Mouse (Mus musculus) liver, embryonic 14.5 days (tissue): ENCODE data around the gene Prss47. TPM values are rescaled to one million over a fixed set of nuclear protein-coding genes. Genes with fewer than 3 reads are reported as not detected.

Experiments
- ATAC-seq: fragments of 200-750 bp; cut with Nextera tagmentation; 2 replicates; pipeline ENCODE4 v1.8.0; 2017; ENCODE audit warnings: moderate number of reproducible peaks, mild to moderate bottlenecking, moderate library complexity; ENCODE audit not compliant: insufficient read depth
- DNase-seq, 3 experiments: peaks; one replicate each; pipeline ENCODE4 v3.0.0-alpha.2; 2012 to 2013; ENCODE audit warnings: low read depth in 3 of 3, low spot score in 3 of 3
- H3K27ac ChIP-seq: fragments of 300-500 bp; sonication (generic); 2 replicates; pipeline ENCODE4 v1.5.1; 2014; ENCODE audit warnings: moderate library complexity, mild to moderate bottlenecking, control low read depth, inconsistent platforms
- H3K27me3 ChIP-seq: fragments of 300-500 bp; sonication (generic); 2 replicates; pipeline ENCODE4 v1.6.1; 2014; ENCODE audit warnings: mild to moderate bottlenecking, low read length, moderate library complexity; ENCODE audit not compliant: control insufficient read depth, insufficient read depth
- H3K36me3 ChIP-seq: fragments of 300-500 bp; sonication (generic); replicated peaks from 2 replicates; pipeline ENCODE4 v1.6.1; 2014; ENCODE audit warnings: low read depth; ENCODE audit not compliant: control insufficient read depth, insufficient read depth
- H3K4me1 ChIP-seq, 2 experiments: fragments of 200-500 bp in 1 of 2; fragments of 300-500 bp in 1 of 2; sonication (generic) in 1 of 2; replicated peaks; 2 replicates each; pipeline ENCODE4 v1.6.1; 2012 to 2014; ENCODE audit warnings: antibody characterized with exemption in 1 of 2, inconsistent platforms in 1 of 2, low read length in 1 of 2; ENCODE audit not compliant: control insufficient read depth in 2 of 2, insufficient read depth in 2 of 2
- H3K4me2 ChIP-seq: fragments of 300-500 bp; sonication (generic); 2 replicates; pipeline ENCODE4 v1.6.1; 2014; ENCODE audit warnings: low read depth, mild to moderate bottlenecking, control low read depth, moderate library complexity
- H3K4me3 ChIP-seq, 2 experiments: fragments of 200-500 bp in 1 of 2; fragments of 300-500 bp in 1 of 2; sonication (generic) in 1 of 2; 2 replicates each; pipeline ENCODE4 v1.5.1; 2012 to 2014; ENCODE audit warnings: low read depth in 2 of 2, low read length in 2 of 2, mild to moderate bottlenecking in 2 of 2, control low read depth in 1 of 2, inconsistent platforms in 1 of 2, moderate library complexity in 1 of 2; ENCODE audit not compliant: insufficient read depth in 1 of 2
- H3K9ac ChIP-seq: fragments of 300-500 bp; sonication (generic); replicated peaks from 2 replicates; pipeline ENCODE4 v1.6.1; 2014; ENCODE audit warnings: mild to moderate bottlenecking, control low read depth, moderate library complexity
- H3K9me3 ChIP-seq: fragments of 300-500 bp; sonication (generic); 2 replicates; pipeline ENCODE4 v1.6.1; 2016; ENCODE audit warnings: low read length, mixed read lengths; ENCODE audit not compliant: control insufficient read depth
- CTCF ChIP-seq: IDR thresholded peaks from 2 replicates; pipeline ENCODE4 v1.5.1; 2016; ENCODE audit warnings: antibody characterized with exemption, low read depth, control low read depth
- EP300 ChIP-seq: IDR thresholded peaks from 2 replicates; pipeline ENCODE4 v1.6.1; 2016; ENCODE audit warnings: antibody characterized with exemption, low read depth
- WGBS: fragments of 180-500 bp; shearing (Covaris S2); extraction: QIAGEN DNeasy Blood & Tissue Kit; methylation state at CpG from one replicate; pipeline ENCODE4 v1.1.7; 2014; ENCODE audit not compliant: insufficient replicate concordance; 5-methylcytosine and 5-hydroxymethylcytosine counted together
- polyA plus RNA-seq, 2 experiments: library from polyadenylated mRNA; depleted of rRNA in 1 of 2; stranded (reverse) in 1 of 2; unstranded in 1 of 2; fragments of >200 nt; fragmentation: Nextera tagmentation in 1 of 2; extraction: Ambion mirVana in 1 of 2; gene quantifications; 2 replicates each; pipeline versions ENCODE4 v1.2.1 to v1.2.3; 2012 to 2014

Prss47 gene
- polyA plus RNA-seq, 2 experiments: not detected

GRCm38 (mm10) chr13:65006760-65007159 is 45.8 kb downstream of the Prss47 start:
- no peak overlapping the region for H3K27ac ChIP-seq
- H3K9ac ChIP-seq: no peak overlapping the region
- 56% methylated on average over 1 of the region's 1 CpGs for WGBS
- H3K4me1 ChIP-seq: no peaks in the 10 kb centered on the region
- no peak overlapping the region for H3K4me3 ChIP-seq
- H3K4me2 ChIP-seq: no peak overlapping the region
- no peak for DNase-seq
- H3K9me3 ChIP-seq: no peaks in the 10 kb centered on the region
- H3K27me3 ChIP-seq: no peaks in the 10 kb centered on the region
- H3K36me3 ChIP-seq: no peaks in the 10 kb centered on the region
- ATAC-seq: no peak
- TF ChIP-seq EP300: no peak
- no peak for TF ChIP-seq CTCF

- Histone ChIP-seq H3K4me1 (no peaks in the 10 kb centered on the region), H3K27ac (no peak overlapping the region), H3K27me3 (no peaks in the 10 kb centered on the region), H3K9me3 (no peaks in the 10 kb centered on the region), H3K4me2 (no peak overlapping the region), H3K36me3 (no peaks in the 10 kb centered on the region), H3K9ac (no peak overlapping the region), H3K4me3 (no peak overlapping the region)
- TF ChIP-seq CTCF (no peak), EP300 (no peak)
- DNase-seq: no peak
- ATAC-seq: no peak
Observed at GRCm38 (mm10) chr13:65005414-65005813, 47.1 kb downstream of the Prss47 start.

Other genes with a start within 250 kb of the Prss47 start
- under 0.01 TPM in 1 of 2 replicates, not detected in the other for gene Cntnap3, start 148.8 kb downstream of the Prss47 start, polyA plus RNA-seq (2012; rRNA removed)
- gene Cntnap3, start 148.8 kb downstream of the Prss47 start, polyA plus RNA-seq (2014; fragmentation: Nextera tagmentation; extraction: Ambion mirVana): not detected in 2 replicates
- gene Spata31, start 135.4 kb downstream of the Prss47 start, polyA plus RNA-seq (2012; rRNA removed): not detected in 2 replicates
- gene Spata31, start 135.4 kb downstream of the Prss47 start, polyA plus RNA-seq (2014; fragmentation: Nextera tagmentation; extraction: Ambion mirVana): not detected in 2 replicates
- not detected in 2 replicates for gene Spata31d1c, start 19.7 kb downstream of the Prss47 start, polyA plus RNA-seq (2012; rRNA removed)
- not detected in 2 replicates for gene Spata31d1c, start 19.7 kb downstream of the Prss47 start, polyA plus RNA-seq (2014; fragmentation: Nextera tagmentation; extraction: Ambion mirVana)
- 13.6 and 14.3 TPM in 2 replicates for gene Mfsd14b, start 60.2 kb upstream of the Prss47 start, polyA plus RNA-seq (2012; rRNA removed)
- 41.1 and 41.2 TPM in 2 replicates for gene Mfsd14b, start 60.2 kb upstream of the Prss47 start, polyA plus RNA-seq (2014; fragmentation: Nextera tagmentation; extraction: Ambion mirVana)
- gene Olfr465-ps1, start 85.3 kb upstream of the Prss47 start, polyA plus RNA-seq (2012; rRNA removed): not detected in 2 replicates
- not detected in 2 replicates for gene Olfr465-ps1, start 85.3 kb upstream of the Prss47 start, polyA plus RNA-seq (2014; fragmentation: Nextera tagmentation; extraction: Ambion mirVana)
- gene Olfr466, start 97.5 kb upstream of the Prss47 start, polyA plus RNA-seq (2012; rRNA removed): not detected in 2 replicates
- gene Olfr466, start 97.5 kb upstream of the Prss47 start, polyA plus RNA-seq (2014; fragmentation: Nextera tagmentation; extraction: Ambion mirVana): not detected in 2 replicates
- gene Nlrp4f, start 153.2 kb upstream of the Prss47 start, polyA plus RNA-seq (2012; rRNA removed): not detected in 2 replicates
- 0.17 TPM in 1 of 2 replicates, not detected in the other for gene Nlrp4f, start 153.2 kb upstream of the Prss47 start, polyA plus RNA-seq (2014; fragmentation: Nextera tagmentation; extraction: Ambion mirVana)
- gene Gm10775, start 206.8 kb upstream of the Prss47 start, polyA plus RNA-seq (2012; rRNA removed): not detected in 2 replicates
- gene Gm10775, start 206.8 kb upstream of the Prss47 start, polyA plus RNA-seq (2014; fragmentation: Nextera tagmentation; extraction: Ambion mirVana): not detected in 2 replicates
- 6.8 and 8.9 TPM in 2 replicates for gene Zfp369, start 226.1 kb upstream of the Prss47 start, polyA plus RNA-seq (2012; rRNA removed)
- 4.3 and 4.5 TPM in 2 replicates for gene Zfp369, start 226.1 kb upstream of the Prss47 start, polyA plus RNA-seq (2014; fragmentation: Nextera tagmentation; extraction: Ambion mirVana)